Mouse (Mus musculus) large intestine, adult 2 months (tissue): ENCODE data around the gene Dcun1d2. TPM values are rescaled to one million over a fixed set of nuclear protein-coding genes. Genes with fewer than 3 reads are reported as not detected.
A peak's percentile ranks its signal among the peaks of the same experiment; 100 is the strongest.

Experiments used
- DNase-seq: peaks from one replicate; pipeline ENCODE4 v3.0.0-alpha.2; 2012; ENCODE audit warnings: low read depth, low spot score
- WGBS: fragments of 180-500 bp; shearing (Covaris S2); methylation state at CpG from one replicate; pipeline ENCODE4 v1.1.7; 2018; 5-methylcytosine and 5-hydroxymethylcytosine counted together
- polyA plus RNA-seq: library from polyadenylated mRNA; depleted of rRNA; stranded (reverse); fragments of >200 nt; gene quantifications from 2 replicates; pipeline ENCODE4 v1.2.3, GENCODE M21; 2012; rRNA removed

Dcun1d2 gene
- polyA plus RNA-seq, 1 experiment, result 14.9 TPM

GRCm38 (mm10) chr8:13213479-13214268, 74.3 kb downstream of the Dcun1d2 start:
- 31% methylated on average over 10 of the region's 10 CpGs for WGBS
- peak; percentile 86 for DNase-seq

- 33% methylated on average over 1 of the region's 1 CpGs for WGBS
Measured at GRCm38 (mm10) chr8:13209770-13210169, 78.2 kb downstream of the Dcun1d2 start.

DNA sequence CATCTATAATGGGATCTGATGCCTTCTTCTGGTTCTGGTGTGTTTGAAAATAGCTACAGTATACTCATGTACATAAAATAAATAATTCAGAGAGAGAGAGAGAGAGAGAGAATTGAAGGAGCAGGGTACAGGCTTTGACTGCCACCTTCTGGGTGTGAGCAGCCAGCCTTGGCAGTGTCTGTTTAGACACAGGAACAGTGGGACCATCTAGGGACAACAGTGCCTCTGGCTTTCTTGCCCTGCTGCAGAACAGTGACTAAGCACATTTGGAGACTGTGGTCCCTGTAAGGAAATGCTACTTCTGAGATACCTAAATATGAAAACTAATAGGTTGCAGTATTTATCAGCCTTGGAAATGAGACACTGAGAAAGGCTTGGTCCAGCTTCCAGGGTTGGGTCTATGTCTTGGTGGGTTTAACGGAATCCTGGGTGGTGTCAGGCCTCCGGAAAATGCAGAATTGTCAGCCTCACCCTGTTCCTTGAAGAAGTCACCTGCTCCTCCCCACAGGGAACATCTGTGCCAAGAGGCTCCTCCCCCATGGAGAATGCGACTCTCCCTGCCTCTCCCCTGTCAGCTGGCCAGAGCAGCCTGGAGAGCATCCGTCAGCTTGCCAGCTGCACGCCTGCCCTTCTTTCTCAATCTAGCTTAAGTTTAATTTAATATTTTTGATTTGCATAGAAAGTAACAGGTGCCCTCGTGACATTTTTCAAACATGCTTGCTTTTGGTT, 79.1 kb downstream of the Dcun1d2 start:
- WGBS, result 12% methylated on average over 6 of the region's 6 CpGs
- no peak for DNase-seq

More at GRCm38 (mm10) chr8:13209770-13210169, 78.2 kb downstream of the Dcun1d2 start:
- no peak for DNase-seq

DNA sequence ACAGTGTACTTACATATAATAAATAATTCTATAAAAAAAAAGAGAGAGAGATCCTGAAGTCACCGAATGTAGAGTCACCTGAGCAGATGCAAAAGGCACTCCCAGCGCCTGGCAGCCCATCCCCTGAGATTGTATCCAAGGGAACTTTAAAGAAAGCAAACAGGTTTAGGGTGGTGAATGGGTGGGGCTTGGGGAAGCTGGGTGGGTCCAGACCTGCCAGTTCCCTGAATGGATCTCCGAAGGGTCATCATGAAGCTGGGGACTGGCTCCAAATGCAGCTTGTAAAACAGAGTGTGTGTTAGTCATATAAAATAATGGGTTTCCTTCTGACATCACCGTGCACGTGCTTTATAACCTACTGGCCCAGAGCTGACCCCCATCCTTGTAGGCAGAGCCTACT, 81.6 kb downstream of the Dcun1d2 start:
- 13% methylated on average over 5 of the region's 5 CpGs for WGBS
- DNase-seq, result peak; percentile 78

Other genes starting within 250 kb of the Dcun1d2 start
- 4.2 and 8.8 TPM in 2 replicates for gene Proz, start 227.2 kb downstream of the Dcun1d2 start, polyA plus RNA-seq
- gene Pcid2, start 182.7 kb downstream of the Dcun1d2 start, polyA plus RNA-seq, result 18.2 and 18.7 TPM in 2 replicates
- gene Cul4a, start 182.5 kb downstream of the Dcun1d2 start, polyA plus RNA-seq, result 24.2 and 30.9 TPM in 2 replicates
- 411 and 537 TPM in 2 replicates for gene Lamp1, start 129.0 kb downstream of the Dcun1d2 start, polyA plus RNA-seq
- gene Grtp1, start 87.5 kb downstream of the Dcun1d2 start, polyA plus RNA-seq, result 67.3 and 69.4 TPM in 2 replicates
- gene Adprhl1, start 34.0 kb downstream of the Dcun1d2 start, polyA plus RNA-seq, result not detected in 2 replicates
- 39.8 and 60.8 TPM in 2 replicates for gene Tmco3, start 59 bp upstream of the Dcun1d2 start, polyA plus RNA-seq
- gene Tfdp1, start 50.6 kb upstream of the Dcun1d2 start, polyA plus RNA-seq, result 58.4 and 70.1 TPM in 2 replicates
- 0.23 and 0.52 TPM in 2 replicates for gene Atp4b, start 108.7 kb upstream of the Dcun1d2 start, polyA plus RNA-seq
- not detected in 2 replicates for gene Grk1, start 117.0 kb upstream of the Dcun1d2 start, polyA plus RNA-seq
- 4.1 and 4.9 TPM in 2 replicates for gene Tmem255b, start 147.1 kb upstream of the Dcun1d2 start, polyA plus RNA-seq
- 57.5 and 77.3 TPM in 2 replicates for gene Gas6, start 206.4 kb upstream of the Dcun1d2 start, polyA plus RNA-seq